Mouse (Mus musculus) stomach, postnatal 0 days (tissue): ENCODE measurements around the gene Wdfy1. TPM values are rescaled to one million over a fixed set of nuclear protein-coding genes. Genes with fewer than 3 reads are reported as not detected.

ENCODE experiments used
- ATAC-seq: fragments of 200-750 bp; cut with Nextera tagmentation; 2 replicates; pipeline ENCODE4 v1.8.0; 2017; ENCODE audit not compliant: low FRiP score, low TSS enrichment
- DNase-seq: peaks from one replicate; pipeline ENCODE4 v3.0.0-alpha.2; 2016; ENCODE audit warnings: low spot score
- H3K27ac ChIP-seq: fragments of 300-500 bp; sonication (generic); replicated peaks from 2 replicates; pipeline ENCODE4 v1.5.1; 2014; ENCODE audit warnings: mild to moderate bottlenecking, control low read depth
- H3K27me3 ChIP-seq: fragments of 300-500 bp; sonication (generic); 2 replicates; pipeline ENCODE4 v1.6.1; 2014; ENCODE audit warnings: low read length; ENCODE audit not compliant: control insufficient read depth, insufficient read depth
- H3K36me3 ChIP-seq: fragments of 300-500 bp; sonication (generic); 2 replicates; pipeline ENCODE4 v1.6.1; 2014; ENCODE audit warnings: low read length, mixed read lengths; ENCODE audit not compliant: control insufficient read depth, insufficient read depth
- H3K4me1 ChIP-seq: fragments of 300-500 bp; sonication (generic); replicated peaks from 2 replicates; pipeline ENCODE4 v1.6.1; 2014; ENCODE audit warnings: antibody characterized with exemption; ENCODE audit not compliant: control insufficient read depth, insufficient read depth
- H3K4me2 ChIP-seq: fragments of 300-500 bp; sonication (generic); replicated peaks from 2 replicates; pipeline ENCODE4 v1.6.1; 2014; ENCODE audit warnings: low read depth, mild to moderate bottlenecking, control low read depth, moderate library complexity
- H3K4me3 ChIP-seq: fragments of 300-500 bp; sonication (generic); 2 replicates; pipeline ENCODE4 v1.5.1; 2014; ENCODE audit warnings: low read depth, low read length, control low read depth
- H3K9ac ChIP-seq: fragments of 300-500 bp; sonication (generic); 2 replicates; pipeline ENCODE4 v1.6.1; 2014; ENCODE audit warnings: mild to moderate bottlenecking, low read length, control low read depth, mixed read lengths
- H3K9me3 ChIP-seq: fragments of 300-500 bp; sonication (generic); 2 replicates; pipeline ENCODE4 v1.6.1; 2016; ENCODE audit warnings: low read length; ENCODE audit not compliant: control insufficient read depth
- CTCF ChIP-seq: IDR thresholded peaks from 2 replicates; pipeline ENCODE4 v1.5.1; 2016; ENCODE audit warnings: antibody characterized with exemption, low read depth, mild to moderate bottlenecking, moderate library complexity
- EP300 ChIP-seq: optimal IDR thresholded peaks from 2 replicates; pipeline ENCODE3; 2016; ENCODE audit warnings: antibody characterized with exemption
- WGBS: fragments of 180-500 bp; shearing (Covaris S2); extraction: QIAGEN DNeasy Blood & Tissue Kit; methylation state at CpG from one replicate; pipeline ENCODE4 v1.1.7; 2014; 5-methylcytosine and 5-hydroxymethylcytosine counted together
- polyA plus RNA-seq: library from polyadenylated mRNA; unstranded; fragments of >200 nt; fragmentation: Nextera tagmentation; extraction: Ambion mirVana; gene quantifications from 2 replicates; pipeline ENCODE4 v1.2.1, GENCODE M21; 2015

Gene Wdfy1
- polyA plus RNA-seq, 1 experiment from 2014 or later = 32.6 TPM

DNA sequence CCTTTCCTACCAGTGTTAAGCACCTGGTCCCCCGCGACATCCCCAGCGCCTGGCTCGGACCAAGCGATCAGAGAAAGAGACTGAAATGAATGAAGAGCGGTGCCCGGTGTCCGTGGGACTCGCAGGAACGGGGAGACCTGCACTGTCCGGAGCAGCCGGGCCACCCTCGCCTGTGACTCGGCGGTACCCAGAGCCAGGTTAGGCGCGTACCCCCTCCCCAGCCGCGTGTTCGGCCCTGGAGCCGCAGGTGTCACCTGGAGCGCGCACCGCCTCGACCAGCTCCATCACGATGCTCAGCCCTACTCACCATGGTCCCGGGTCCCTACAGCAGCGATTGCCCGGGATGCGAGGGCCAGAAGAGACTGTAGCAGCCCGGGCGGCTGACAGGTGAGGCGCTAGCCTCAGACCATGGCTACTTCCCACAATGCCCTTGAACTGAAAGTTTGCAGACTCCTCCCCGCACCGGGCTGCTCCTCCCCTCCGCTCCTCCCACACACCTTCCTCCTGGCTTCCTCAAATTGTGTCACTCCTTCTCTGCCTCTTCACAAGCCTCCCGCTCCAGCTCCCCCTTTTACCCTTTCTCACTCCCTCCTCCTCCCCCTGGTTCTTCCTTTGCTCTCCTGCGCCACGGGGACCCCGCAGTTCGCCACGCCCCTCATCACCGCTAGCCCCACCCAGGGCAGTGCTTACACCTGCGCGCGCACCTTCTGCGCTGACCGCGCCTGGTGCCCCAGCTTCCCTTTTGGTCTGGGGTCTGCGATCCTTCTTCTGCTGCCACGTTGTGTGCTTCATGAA lies 104.2 kb downstream of the Wdfy1 start, which contains the start of gene Ap1s3:
TSS of gene Ap1s3 (minus strand) at position 430 of the 795 bp plus-strand sequence.
- Histone ChIP-seq H3K36me3 (no peaks in the 10 kb centered on the region), H3K4me3 (peak within 1 kb of the TSS; percentile 60), H3K4me1 (no peaks in the 10 kb centered on the region), H3K27ac (0 out of 2 replicates have a peak within 1 kb of the TSS, but pooled peaks have one; percentile 30), H3K9ac (peak within 1 kb of the TSS; percentile 72), H3K27me3 (no peaks in the 10 kb centered on the region), H3K9me3 (no peaks in the 10 kb centered on the region), H3K4me2 (peak within 1 kb of the TSS; percentile 94)
- TF ChIP-seq CTCF (no peak), EP300 (no peak)
- under 1% methylated on average over 51 of the region's 51 CpGs for WGBS
- peak; percentile 85 for DNase-seq
- ATAC-seq = peak; percentile 95

DNA sequence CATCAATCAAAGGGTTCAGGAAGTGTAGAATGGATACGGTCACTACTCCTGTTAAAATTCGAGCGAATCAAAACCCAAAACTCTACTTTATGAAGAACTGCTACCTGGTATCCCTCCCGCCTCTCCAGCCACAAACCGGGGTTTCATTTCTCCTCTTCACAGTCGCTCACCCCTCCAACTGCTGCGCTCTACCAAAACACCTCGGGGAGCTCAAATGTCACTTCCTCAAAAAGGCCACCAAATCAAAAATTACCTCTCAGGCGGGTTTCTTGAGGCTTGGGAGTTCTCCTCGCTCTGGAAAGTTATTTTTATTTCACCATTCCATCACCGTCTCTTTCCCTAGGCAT lies 104.8 kb downstream of the Wdfy1 start:
- DNase-seq (no peak), ATAC-seq (no peak)
- WGBS = under 1% methylated on average over 11 of the region's 11 CpGs
- no peaks in the 10 kb centered on the region for H3K36me3 ChIP-seq
- H3K9ac ChIP-seq = peak overlapping the region; percentile 72
- no peaks in the 10 kb centered on the region for H3K9me3 ChIP-seq
- peak overlapping the region; percentile 94 for H3K4me2 ChIP-seq
- H3K4me3 ChIP-seq = peak overlapping the region; percentile 60
- H3K4me1 ChIP-seq = no peaks in the 10 kb centered on the region
- no peak for TF ChIP-seq CTCF
- TF ChIP-seq EP300 = no peak
- no peaks in the 10 kb centered on the region for H3K27me3 ChIP-seq
- H3K27ac ChIP-seq = no peak overlapping the region

DNA sequence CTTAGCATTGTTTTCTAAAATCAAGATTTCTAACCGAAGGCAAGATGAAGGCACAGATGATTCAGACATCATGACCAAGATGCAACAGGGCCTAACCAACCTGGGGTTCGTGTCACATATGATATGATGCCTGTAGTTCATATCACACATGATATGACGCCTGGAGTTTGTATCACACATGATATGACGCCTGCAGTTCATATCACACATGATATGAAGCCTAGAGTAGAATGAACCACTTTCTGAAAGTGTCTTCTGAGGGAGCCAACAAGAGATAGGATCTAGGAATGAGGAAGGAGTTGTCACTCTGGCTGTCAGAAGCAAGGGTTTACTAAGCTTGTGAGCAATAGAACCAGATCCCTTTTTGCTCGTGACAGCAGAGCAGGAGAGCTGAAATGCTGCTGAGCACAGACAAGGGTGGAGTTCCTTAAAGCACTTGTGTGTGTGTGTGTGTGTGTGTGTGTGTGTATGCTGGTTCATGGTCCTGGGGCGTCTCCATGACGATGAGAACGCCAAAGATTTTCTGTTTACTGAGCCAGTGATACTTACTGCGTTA lies 106.4 kb downstream of the Wdfy1 start:
- Histone ChIP-seq H3K4me3 (no peak overlapping the region), H3K4me1 (no peaks in the 10 kb centered on the region), H3K4me2 (no peak overlapping the region), H3K9ac (no peak overlapping the region), H3K9me3 (no peaks in the 10 kb centered on the region), H3K36me3 (no peaks in the 10 kb centered on the region), H3K27me3 (no peaks in the 10 kb centered on the region), H3K27ac (no peak overlapping the region)
- no peak for DNase-seq
- ATAC-seq = no peak
- no peak for TF ChIP-seq CTCF
- TF ChIP-seq EP300 = no peak
- 65% methylated on average over 9 of the region's 9 CpGs for WGBS

DNA sequence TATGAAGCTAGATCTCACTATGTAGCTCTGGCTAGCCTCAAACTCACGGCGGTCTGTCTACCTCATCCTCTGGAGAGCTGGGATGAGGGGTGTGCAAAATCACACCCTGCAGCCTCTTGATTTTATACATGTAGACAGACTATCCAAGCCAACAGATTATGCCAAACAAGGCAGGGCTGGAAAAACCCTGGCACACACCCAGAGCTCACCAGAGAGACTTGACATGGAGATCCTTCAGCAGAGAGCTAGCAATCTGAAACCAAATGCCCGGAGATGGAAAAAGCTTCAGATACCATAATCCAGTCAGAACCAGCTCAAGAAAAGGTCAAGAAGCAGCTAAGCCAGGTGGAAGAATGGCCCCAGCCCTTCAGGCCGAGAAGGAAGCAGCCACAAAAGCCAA lies 111.0 kb downstream of the Wdfy1 start:
- TF ChIP-seq CTCF (no peak), EP300 (no peak)
- Histone ChIP-seq H3K36me3 (no peaks in the 10 kb centered on the region), H3K9ac (no peak overlapping the region), H3K4me2 (no peak overlapping the region), H3K27ac (no peak overlapping the region), H3K27me3 (no peaks in the 10 kb centered on the region), H3K9me3 (no peaks in the 10 kb centered on the region), H3K4me3 (no peak overlapping the region), H3K4me1 (no peaks in the 10 kb centered on the region)
- no peak for DNase-seq
- ATAC-seq = no peak
- 82% methylated on average over 4 of the region's 4 CpGs for WGBS

DNA sequence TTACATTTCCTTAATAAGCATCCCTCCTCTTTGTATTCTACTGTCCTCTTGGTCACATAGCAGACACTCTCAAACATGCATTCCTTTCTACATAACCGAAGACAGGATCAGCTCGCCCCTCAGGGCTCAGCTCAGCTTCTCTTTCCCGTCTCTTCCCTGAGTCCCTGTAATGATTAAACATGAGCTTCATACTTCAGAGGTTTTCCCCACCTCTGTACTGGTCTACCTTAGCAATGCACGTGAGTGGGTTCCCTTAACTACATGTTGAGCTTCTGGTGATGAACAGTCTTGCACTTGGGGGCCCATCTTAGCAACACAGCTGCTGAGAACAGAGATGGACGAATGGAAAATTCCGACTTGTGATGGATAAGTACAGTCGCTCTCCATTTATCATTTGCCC lies 116.3 kb downstream of the Wdfy1 start:
- ATAC-seq = no peak
- no peak overlapping the region for H3K4me2 ChIP-seq
- no peak for TF ChIP-seq CTCF
- no peak for TF ChIP-seq EP300

DNA sequence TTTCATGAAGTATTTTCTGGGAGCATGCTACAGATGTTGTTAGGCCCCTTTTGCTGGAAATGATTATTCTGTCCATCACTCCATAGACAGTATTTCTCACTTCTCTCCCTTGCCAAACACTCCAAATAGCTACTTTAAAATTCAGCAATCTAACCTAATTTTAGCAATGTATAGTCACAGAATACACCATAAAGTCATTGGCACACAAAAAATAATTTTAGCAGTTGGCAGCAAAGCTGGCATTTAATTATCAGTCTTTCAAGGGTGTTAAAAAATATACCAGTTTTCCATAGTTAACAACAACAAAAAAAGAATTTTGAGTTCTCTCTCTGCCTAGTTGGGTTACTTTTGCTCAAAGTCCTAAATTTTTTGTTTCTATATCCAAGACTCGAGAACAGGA lies 118.5 kb downstream of the Wdfy1 start:
- ATAC-seq = no peak
- no peak for TF ChIP-seq CTCF
- TF ChIP-seq EP300 = no peak
- DNase-seq = no peak
- H3K9ac ChIP-seq = no peak overlapping the region
- whole genome bisulfite sequencing = 45% methylated on average over 1 of the region's 1 CpGs
- no peaks in the 10 kb centered on the region for H3K9me3 ChIP-seq
- no peak overlapping the region for H3K4me2 ChIP-seq
- no peak overlapping the region for H3K4me3 ChIP-seq
- H3K27me3 ChIP-seq = no peaks in the 10 kb centered on the region
- H3K4me1 ChIP-seq = no peaks in the 10 kb centered on the region
- H3K36me3 ChIP-seq = no peaks in the 10 kb centered on the region
- H3K27ac ChIP-seq = no peak overlapping the region

More for the DNA sequence above, 116.3 kb downstream of the Wdfy1 start:
- no peaks in the 10 kb centered on the region for H3K4me1 ChIP-seq
- no peaks in the 10 kb centered on the region for H3K36me3 ChIP-seq
- no peak overlapping the region for H3K9ac ChIP-seq
- H3K9me3 ChIP-seq = no peaks in the 10 kb centered on the region
- DNase-seq = no peak
- H3K4me3 ChIP-seq = no peak overlapping the region
- no peak overlapping the region for H3K27ac ChIP-seq
- H3K27me3 ChIP-seq = no peaks in the 10 kb centered on the region
- 74% methylated on average over 7 of the region's 7 CpGs for WGBS
